Mouse (Mus musculus): ENCODE measurements around the gene Phldb1. TPM values are rescaled to one million over a fixed set of nuclear protein-coding genes. Genes with fewer than 3 reads are reported as not detected.
A peak's percentile ranks its signal among the peaks of the same experiment; 100 is the strongest.

The Phldb1 gene
- polyA plus RNA-seq, 1 experiment: not detected

DNA sequence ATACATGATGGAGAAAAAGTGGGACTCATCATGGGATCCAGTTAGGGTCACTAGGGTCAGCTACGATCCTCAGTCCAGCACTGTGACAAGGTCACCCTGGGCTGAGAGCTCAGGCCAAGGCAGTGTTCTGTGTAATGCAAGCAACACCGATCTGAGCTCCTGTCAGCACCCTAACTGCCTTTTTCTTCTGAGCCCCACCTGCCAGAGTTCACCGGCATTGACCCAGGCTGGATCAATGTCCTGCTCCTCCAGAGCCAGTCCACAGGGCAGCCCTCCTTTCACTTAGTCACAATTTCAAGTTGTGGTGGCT, 13.2 kb downstream of the Phldb1 start:
- Histone ChIP-seq H3K4me1 (ENCODE audit: control insufficient read depth, insufficient read depth, low read length) (peaks cover 67% of the 10 kb centered on the region), H3K4me3 (ENCODE audit: insufficient read depth, low read depth, low read length) (peak overlapping the region; percentile 81; the same call in 1 of the 2 replicates), H3K27ac (ENCODE audit: insufficient read depth, low read depth, low read length) (peak overlapping the region; percentile 10; the same call in 1 of the 2 replicates)
- TF ChIP-seq POLR2A (IDR thresholded peaks at IDR 0.05; ENCODE audit: insufficient read depth, low read depth, low read length): no peak
- TF ChIP-seq CTCF (IDR thresholded peaks at IDR 0.05; ENCODE audit: insufficient read depth, low read depth, low read length): no peak
- WGBS: 84% methylated on average over 3 of the region's 3 CpGs

- WGBS: 2% methylated on average over 40 of the region's 40 CpGs
- Histone ChIP-seq H3K27ac (ENCODE audit: insufficient read depth, low read depth, low read length) (peak overlapping the region; percentile 85), H3K4me3 (ENCODE audit: insufficient read depth, low read depth, low read length) (peak overlapping the region; percentile 81), H3K4me1 (ENCODE audit: control insufficient read depth, insufficient read depth, low read length) (peaks cover 65% of the 10 kb centered on the region)
- TF ChIP-seq POLR2A (IDR thresholded peaks at IDR 0.05; ENCODE audit: insufficient read depth, low read depth, low read length): no peak; the same call in 1 of the 2 replicates
- TF ChIP-seq CTCF (IDR thresholded peaks at IDR 0.05; ENCODE audit: insufficient read depth, low read depth, low read length): no peak
Measured at GRCm38 (mm10) chr9:44721154-44721876, 13.7 kb downstream of the Phldb1 start.

GRCm38 (mm10) chr9:44720358-44721153, 14.4 kb downstream of the Phldb1 start:
- TF ChIP-seq CTCF (IDR thresholded peaks at IDR 0.05; ENCODE audit: insufficient read depth, low read depth, low read length) (no peak), POLR2A (IDR thresholded peaks at IDR 0.05; ENCODE audit: insufficient read depth, low read depth, low read length) (no peak)
- H3K4me1 ChIP-seq (ENCODE audit: control insufficient read depth, insufficient read depth, low read length): peaks cover 66% of the 10 kb centered on the region
- H3K27ac ChIP-seq (ENCODE audit: insufficient read depth, low read depth, low read length): peak overlapping the region; percentile 85
- whole genome bisulfite sequencing: 5% methylated on average over 9 of the region's 9 CpGs
- peak overlapping the region; percentile 81 for H3K4me3 ChIP-seq (ENCODE audit: insufficient read depth, low read depth, low read length)

DNA sequence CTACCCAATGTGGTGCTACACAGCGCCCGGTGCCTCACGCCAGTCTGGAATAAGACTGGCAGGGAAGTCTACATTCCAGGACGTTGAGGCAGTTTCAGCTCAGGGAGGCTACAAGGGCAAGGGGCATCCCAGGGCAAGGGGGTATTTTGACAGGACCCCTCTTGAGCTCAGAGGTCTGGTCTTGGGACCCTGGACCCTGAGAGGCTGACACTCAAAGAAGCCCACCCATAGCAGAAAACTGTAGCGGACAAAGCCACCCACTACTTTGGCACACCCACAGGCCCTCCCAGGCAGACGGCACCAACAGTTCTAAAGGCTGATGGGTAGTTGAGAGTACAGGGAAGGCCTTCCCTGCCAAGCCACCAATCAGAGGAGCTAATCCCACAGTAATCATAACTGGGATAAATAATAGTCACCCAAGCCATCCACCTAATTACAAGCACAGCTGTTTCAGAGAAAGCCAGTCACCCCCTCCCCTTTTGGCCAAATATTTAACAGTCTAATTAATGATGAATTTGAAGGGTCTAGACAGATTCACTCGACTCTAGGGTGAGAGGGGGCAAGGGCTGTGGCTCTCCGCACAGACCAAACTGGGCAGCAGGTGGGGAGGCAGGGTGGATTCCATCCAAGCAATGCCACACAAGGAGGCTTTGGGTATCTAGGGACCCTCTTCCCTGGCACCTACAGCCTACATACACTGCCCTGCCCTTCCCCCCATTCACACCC, 15.2 kb downstream of the Phldb1 start:
- Histone ChIP-seq H3K27ac (ENCODE audit: insufficient read depth, low read depth, low read length) (peak overlapping the region; percentile 85), H3K4me1 (ENCODE audit: control insufficient read depth, insufficient read depth, low read length) (peaks cover 70% of the 10 kb centered on the region), H3K4me3 (ENCODE audit: insufficient read depth, low read depth, low read length) (peak overlapping the region; percentile 81)
- 27% methylated on average over 8 of the region's 8 CpGs for WGBS
- TF ChIP-seq POLR2A (IDR thresholded peaks at IDR 0.05; ENCODE audit: insufficient read depth, low read depth, low read length) (no peak), CTCF (IDR thresholded peaks at IDR 0.05; ENCODE audit: insufficient read depth, low read depth, low read length) (no peak)

DNA sequence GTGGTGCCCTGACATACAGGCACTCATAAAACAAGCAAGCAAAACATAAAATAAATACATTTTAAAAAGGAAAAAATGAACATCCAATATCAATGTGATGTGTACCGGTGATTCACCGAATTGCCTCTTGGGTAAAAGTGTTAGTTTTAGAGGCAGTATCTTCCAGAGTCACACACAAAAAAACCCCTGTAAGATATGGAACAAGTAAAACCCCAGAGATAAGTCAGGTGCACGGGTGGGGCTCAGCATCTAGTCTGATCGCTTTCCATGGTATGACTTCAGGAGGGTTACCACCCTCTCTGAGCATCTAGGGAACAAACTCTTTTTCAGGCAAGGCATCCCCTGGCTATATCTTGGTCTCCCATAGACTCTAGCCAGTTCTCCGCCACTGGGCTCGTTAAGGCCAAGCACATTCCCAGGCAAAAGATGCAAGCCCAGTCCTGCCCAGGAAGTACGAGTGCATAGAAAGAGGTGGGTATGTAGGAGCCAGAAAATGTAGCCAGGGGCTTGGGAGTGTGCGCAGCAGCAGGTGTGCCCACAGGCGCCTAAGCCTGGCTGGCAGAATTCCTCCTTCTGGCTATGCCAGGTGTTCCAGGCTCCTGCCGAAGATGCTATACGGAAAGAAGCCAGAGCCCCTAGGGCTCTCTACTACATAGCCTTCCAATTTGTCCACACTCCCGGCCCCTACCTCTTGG, 15.9 kb downstream of the Phldb1 start:
- peak overlapping the region; percentile 81 for H3K4me3 ChIP-seq (ENCODE audit: insufficient read depth, low read depth, low read length)
- peak overlapping the region; percentile 85 for H3K27ac ChIP-seq (ENCODE audit: insufficient read depth, low read depth, low read length)
- TF ChIP-seq CTCF (IDR thresholded peaks at IDR 0.05; ENCODE audit: insufficient read depth, low read depth, low read length): no peak
- TF ChIP-seq POLR2A (IDR thresholded peaks at IDR 0.05; ENCODE audit: insufficient read depth, low read depth, low read length): no peak
- 44% methylated on average over 12 of the region's 12 CpGs for WGBS
- H3K4me1 ChIP-seq (ENCODE audit: control insufficient read depth, insufficient read depth, low read length): peaks cover 70% of the 10 kb centered on the region

DNA sequence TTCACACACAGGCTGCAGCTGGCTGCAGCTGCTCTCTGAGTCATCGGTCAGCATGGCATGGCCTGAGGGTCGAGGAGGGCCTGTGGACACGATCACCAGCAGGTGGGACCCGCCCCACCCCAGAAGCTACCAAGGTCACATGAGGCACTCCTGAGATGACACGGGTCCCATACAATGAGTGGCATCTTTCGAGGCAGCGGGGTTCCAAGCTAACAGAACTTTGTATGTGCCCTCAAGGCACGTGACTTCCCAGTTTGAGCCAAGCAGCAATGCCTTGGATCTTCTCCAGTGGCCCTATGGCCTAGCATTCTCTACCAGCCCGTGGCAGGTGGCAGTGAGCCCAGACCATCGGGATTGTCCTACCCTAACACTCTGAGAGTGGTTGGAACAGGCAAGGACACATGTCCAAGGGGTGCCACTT, 17.2 kb downstream of the Phldb1 start:
- no peak overlapping the region for H3K27ac ChIP-seq (ENCODE audit: insufficient read depth, low read depth, low read length)
- no peak for TF ChIP-seq POLR2A (IDR thresholded peaks at IDR 0.05; ENCODE audit: insufficient read depth, low read depth, low read length)
- no peak for TF ChIP-seq CTCF (IDR thresholded peaks at IDR 0.05; ENCODE audit: insufficient read depth, low read depth, low read length)
- no peak overlapping the region for H3K4me3 ChIP-seq (ENCODE audit: insufficient read depth, low read depth, low read length)
- WGBS: 46% methylated on average over 10 of the region's 10 CpGs
- peaks cover 70% of the 10 kb centered on the region for H3K4me1 ChIP-seq (ENCODE audit: control insufficient read depth, insufficient read depth, low read length)

GRCm38 (mm10) chr9:44716997-44717821, 17.8 kb downstream of the Phldb1 start:
- Histone ChIP-seq H3K27ac (ENCODE audit: insufficient read depth, low read depth, low read length) (peak overlapping the region; percentile 13; the same call in 1 of the 2 replicates), H3K4me1 (ENCODE audit: control insufficient read depth, insufficient read depth, low read length) (peaks cover 74% of the 10 kb centered on the region), H3K4me3 (ENCODE audit: insufficient read depth, low read depth, low read length) (no peak overlapping the region)
- TF ChIP-seq POLR2A (IDR thresholded peaks at IDR 0.05; ENCODE audit: insufficient read depth, low read depth, low read length): no peak
- no peak for TF ChIP-seq CTCF (IDR thresholded peaks at IDR 0.05; ENCODE audit: insufficient read depth, low read depth, low read length)
- WGBS: 73% methylated on average over 6 of the region's 6 CpGs
